Mouse (Mus musculus): Measurements from ENCODE around the gene Smco2.
A peak's percentile ranks its signal among the peaks of the same experiment; 100 is the strongest.
"Not testable (repeated sequence)": the region's sequence is repeated elsewhere in the genome, so short reads cannot be mapped to it uniquely, and the experiment has no call there.

Smco2 gene

DNA sequence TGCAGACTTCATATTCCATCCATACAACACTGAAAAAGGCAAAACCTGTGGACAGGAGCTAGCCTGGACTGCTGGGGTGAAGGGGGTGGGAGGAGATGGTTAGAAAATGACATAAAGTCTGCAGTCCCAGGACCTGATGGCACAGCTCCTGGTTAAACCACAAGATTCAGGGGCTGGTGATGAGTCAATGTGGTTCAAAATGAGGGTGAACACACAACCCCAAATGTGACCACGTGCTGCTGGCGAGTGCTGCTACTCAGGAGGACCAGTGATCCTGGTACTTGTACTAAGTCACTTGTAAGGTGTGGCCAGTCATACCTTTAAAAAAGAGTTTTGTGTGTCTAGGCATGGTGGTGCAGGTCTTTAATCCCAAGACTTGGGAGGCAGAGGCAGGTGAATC is 13.2 kb downstream of the Smco2 start:
- DNase-seq: no peak

DNA sequence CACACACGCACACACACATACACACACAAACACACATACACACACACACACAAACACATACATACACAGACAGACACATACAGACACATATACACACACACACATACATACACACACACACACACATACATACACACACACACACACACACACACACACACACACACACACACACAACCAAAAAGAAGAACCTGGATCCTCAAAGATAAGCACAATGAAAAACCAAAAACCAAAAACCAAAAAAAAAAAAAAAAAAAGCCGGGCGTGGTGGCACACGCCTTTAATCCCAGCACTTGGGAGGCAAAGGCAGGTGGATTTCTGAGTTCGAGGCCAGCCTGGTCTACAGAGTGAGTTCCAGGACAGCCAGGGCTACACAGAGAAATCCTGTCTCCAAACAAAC is 14.5 kb downstream of the Smco2 start:
- DNase-seq: not testable (repeated sequence)

DNA sequence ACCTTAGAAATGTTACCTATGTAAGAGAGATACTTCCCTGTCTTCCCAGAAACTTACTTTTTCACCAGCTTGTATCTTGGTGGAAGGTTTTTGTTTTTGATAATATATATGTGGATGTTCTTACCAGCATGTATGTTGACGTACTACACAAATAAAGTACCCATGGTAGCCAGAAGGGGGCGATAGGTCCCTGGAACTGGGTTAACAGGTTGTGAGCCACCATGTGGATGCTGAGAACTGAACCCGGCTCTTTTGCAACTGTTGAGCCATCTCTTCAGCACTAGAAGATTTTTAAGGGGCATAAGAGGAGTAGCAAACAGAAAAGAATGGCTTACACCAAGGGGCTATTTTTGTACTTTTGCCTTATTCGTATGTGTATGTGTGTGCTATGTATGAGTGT is 15.8 kb downstream of the Smco2 start:
- DNase-seq: no peak

DNA sequence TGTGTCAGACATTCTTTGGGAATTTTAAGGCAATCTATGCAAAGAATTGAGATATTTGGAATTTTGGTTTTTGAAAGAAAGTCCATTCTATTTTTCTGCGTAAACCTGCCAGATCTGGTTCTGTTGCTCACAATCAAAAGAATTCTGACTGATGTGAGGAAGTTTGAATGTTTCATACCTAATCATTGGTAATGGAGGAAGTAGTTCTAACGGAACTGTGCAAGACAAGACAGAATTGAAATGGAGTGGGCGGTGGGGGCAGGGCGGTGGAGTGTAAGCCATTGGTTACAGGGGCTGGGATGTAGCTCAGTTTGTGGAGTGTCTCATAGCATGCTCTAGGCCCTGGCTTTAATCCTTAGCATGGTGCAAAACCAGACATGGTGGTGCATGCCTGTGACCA is 22.1 kb downstream of the Smco2 start:
- DNase-seq: no peak

DNA sequence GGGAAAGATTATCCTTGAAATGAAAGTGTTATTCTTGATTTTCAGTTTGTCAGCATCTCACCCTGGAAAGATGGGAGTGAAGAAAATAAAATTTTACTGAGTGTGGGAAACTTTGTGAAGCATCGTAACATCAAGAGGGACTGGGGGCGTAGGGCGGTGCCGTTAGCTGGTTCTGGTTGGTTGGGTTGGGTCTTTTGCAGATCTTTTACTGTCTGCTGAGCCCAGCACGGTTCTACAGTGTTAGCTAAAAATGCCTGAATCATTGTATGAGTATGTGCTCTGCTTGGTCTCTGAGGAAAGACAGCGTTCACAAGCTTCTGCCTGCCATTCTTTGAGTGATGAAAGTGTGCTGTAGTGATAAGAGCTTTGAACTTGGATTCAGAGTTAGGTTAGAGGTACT is 24.5 kb downstream of the Smco2 start:
- no peak for DNase-seq

DNA sequence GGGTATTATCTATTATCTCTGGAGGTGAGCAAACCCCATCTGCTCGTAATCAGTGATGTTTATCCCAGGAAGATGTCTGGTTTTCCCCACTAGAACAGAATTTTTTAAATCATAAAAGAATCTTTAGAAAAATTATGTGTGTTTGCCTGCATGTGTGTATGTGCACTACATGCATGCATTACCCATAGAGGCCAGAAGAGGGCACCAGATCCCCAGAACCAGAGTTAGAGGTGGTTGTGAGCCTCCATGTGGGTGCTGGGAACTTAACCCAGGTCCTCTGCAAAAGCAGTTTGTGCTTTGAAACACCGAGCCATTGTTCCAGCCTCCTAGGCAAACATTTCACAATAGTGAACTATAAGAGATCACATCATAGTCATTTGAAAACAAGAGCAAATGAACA is 26.9 kb downstream of the Smco2 start:
- no peak for DNase-seq

DNA sequence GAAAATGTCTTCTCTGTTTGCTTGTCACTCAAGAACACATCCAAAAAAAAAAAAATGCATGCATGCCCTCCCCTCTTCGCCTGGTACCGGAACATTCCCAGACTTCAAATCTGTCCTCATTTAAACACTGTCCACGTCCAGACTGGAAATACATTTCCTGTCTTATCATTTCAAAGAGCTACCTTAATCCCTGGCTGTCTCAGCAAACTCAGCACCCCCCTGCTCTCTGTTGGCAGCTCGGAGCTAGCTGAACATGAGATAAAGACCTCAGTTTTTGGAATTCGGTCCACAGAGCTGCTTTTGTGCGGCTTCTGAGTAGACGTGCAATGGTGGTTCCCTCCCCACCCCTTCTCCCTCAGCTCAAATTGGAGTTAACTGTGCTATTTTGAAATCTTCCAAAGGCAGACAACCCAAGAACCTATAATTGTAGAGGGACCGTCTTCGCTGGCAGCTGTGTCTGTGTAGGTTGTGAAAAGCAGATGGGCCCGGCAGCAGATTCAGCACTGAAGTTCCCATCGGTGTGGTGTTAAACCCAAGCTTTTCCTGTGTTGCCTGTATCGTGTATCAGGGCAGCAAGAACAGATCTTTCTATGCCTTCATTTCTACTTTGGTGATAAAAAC is 27.6 kb downstream of the Smco2 start:
- DNase-seq: no peak

DNA sequence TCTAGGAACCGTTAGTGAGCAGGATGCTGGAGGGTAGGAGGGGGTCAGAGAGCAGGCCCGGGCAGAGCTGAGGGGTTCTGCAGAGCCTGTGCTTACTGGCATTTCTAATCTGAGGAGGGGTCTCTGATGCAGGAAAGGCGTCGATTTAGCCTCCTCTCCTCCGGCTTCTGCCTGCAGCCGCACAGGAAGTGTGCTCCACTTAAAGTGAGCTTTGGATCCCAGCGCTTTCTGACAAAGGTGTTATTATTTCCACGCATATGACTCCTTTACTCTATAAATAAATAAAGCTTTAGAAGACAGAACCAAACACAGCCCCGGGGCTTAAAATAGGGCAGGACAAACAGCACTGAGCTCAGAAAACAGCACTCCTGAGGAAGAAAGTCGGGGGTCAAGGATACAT is 29.0 kb downstream of the Smco2 start:
- no peak for DNase-seq

DNA sequence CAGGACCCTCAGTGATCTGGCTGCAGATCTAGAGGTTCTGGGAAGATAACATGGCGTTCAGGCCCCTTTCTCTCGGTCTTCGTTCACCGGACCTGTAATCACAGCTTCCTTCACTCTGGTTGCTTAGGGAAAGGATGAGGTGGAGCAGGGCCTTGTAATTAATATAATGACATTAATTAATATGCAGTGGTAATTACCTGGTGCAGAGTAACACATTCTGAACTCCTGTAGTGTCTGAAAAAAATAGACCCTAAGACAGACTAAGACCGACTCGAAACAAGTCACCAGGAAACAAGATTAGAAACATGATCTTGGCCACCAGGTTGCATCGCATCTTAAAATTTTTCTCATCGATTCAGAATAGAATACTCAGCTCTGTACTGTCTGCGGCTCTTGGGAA is 30.0 kb downstream of the Smco2 start:
- DNase-seq: no peak

DNA sequence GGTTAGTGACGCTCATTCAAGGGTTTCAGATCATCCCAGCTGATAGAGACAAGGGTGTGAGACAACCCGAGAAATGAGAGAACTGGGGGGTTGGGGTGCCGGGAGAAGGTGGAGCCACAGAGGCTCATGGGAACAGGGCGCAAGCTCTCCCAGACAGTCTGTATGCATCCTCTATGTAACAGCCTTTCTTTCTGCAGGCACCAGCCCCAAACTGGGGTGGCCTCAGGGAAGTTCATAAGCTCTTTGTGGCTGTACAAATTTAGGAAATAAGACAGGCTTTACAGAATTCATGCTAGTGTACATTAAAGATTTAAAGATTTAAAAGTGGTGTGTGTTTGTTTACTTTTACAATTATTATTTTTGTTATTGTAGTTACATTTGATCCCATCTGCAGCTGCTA is 30.4 kb downstream of the Smco2 start:
- DNase-seq: no peak

DNA sequence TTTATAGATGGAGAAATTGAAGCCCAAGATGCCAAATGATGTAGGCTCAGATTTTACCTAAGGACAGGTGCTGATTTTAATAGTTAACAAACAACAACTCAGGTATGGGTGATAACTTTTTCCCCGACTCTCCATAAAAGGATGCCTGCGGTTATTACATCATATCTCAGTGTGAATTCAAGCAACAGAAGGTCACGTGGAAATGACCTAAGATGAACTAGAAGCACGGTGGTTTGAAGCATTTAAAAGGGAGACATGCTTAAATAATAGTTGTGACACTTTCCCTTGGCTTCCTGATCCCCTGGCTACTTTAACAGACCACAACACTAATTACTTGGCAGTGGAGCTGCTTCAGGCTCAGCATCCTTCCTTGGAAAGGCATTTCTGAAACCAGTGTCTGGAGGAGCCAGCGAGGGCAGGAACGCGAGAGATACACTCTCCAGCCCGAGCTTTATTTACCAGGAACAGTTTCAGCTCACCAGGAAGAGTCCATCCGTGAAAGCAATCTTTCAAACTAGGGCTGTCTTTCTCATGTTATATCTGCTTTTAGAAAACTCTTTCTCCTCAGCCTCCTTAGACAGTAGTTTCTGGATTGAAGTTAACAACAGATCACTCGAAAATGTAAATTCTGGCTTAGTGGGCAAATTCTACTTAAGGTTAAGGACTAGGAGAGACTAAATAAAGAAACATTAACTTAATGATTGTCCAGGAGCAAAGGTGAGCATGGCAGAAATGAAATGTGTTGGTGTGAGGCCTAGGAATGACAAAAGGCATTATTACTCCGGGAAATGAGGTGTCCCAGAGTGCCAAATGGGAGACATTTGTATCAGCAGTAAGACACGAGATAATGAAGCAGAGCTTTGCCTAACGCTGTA is 32.2 kb downstream of the Smco2 start:
- no peak for DNase-seq

DNA sequence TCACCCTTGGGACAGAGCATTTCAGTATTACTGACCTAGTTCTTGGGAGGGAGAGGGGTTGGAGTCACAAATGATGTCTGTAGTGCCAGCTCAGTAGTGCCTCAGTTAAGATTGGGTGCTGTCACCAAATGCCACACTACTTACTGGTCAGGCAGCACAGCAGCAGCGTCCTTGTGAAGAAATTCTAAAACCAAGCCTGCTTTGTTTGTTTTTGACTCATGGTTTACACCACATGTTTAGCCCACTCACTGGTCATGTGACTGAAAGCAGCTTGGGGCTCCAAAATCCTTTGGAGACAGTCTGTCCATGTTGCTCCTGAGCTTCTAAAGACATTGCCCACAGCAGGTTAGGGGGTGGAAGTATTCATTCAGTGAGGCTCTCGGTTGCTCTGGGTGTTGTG is 33.5 kb downstream of the Smco2 start:
- no peak for DNase-seq

DNA sequence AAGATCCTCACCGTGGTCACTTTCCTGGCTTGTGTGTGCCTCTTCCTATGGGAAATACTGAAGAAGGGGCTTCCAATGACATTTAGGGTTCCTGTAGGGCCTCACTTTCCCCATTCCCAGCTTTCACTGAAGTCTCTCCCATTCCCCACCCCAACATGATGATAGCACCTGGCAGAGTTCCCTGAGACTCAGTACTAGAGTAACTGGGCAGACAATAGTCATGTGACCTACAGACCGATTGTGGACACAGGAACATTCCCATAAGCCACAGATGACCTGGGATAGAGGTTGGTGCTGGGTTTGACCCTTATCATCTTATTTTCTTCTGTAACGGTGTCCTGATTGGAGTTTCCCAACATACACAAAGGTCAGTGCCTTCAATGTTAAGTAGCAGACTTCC is 34.3 kb downstream of the Smco2 start:
- no peak for DNase-seq

DNA sequence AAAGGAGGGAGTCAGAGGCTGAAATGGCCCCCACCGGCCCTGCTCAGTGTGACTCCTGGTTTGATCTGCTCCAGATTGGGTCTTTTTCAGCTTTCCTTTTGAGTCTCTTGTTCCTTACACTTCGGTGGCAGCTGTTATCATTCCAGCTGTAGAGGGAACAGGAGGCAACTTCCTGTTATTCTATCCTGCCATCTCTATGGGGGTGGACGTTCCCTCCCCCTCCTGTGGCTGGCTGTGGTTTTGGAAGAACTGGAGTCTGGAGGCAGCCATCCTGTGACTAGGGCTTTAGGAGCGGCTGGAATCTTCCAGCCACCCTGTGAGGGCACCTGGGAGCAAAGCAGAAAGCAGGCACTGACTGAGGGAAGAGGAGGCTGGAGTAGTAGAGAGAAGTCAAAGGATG is 34.9 kb downstream of the Smco2 start:
- DNase-seq: no peak

DNA sequence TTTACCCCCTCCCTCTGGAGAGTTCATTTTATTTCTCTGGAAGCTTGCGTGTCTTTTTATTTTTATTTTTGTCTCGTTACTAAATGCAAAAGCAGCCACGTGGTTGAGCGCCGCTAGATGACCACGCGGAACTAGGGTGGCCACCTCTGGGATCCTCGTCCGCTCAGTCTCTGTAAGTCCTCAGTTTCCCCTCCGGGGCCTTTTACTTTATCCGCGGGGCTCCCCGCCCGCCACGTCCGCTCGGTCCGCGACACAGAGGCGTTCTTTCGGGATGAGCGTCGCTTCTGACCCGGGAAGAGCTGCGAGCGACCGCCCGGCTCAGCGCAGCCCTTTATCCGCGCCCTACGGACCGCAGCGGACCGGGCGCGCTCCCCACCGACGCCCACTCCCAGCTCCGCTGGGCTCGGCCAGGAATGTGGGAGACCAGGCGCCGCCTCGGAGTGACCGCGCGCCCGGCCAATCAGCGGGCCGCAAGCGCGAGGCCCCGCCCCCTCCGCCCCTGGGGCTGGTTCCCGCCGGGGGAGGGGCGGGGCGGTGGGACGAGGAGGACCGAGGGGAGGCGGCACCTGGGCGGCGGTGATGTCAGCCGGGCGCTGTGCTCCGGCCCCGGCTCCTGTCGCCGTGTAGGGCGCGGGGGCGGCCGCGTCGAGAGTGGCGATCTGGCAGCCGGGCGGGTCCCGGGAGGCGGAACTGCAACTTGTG is 38.2 kb downstream of the Smco2 start, which contains the start of gene Ppfibp1:
TSS of gene Ppfibp1 (plus strand) at position 530 of the 702 bp plus-strand sequence.
- DNase-seq: peak; percentile 86

DNA sequence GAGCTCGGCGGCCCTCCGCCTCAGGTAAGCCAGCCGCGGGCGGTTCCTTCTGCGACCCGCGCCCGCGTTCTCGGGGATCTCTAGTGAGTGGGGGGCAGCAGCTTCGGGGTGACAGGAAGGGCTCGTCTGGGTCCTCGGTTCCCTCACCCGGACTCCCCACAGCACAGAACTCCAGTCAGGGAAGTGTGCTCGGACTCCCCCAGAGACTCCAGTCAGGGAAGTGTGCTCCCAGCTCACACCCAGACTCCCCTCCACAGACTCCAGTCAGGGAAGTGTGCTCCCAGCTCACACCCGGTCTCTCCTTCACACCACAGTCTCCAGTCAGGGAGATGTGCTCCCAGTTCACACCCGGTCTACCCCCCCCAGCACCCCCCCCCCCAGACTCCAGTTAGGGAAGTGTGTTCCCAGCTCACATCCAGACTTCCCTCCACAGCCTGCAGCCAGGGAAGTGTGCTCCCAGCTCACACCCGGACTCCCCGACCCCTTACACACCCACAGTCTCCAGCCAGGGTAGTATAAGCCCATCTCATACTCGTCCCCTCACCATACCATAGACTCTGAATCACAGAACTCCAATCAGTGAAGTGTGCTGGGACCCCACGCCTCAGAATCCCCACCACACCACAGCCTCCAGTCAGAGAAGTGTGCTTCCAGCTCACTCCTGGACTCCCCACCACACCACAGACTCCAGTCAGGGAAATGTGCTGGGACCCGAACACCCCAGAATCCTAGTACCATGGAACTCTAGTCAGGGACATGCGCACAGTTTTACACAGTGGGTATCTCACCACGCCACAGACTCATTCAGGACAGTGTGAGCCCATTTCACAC is 39.0 kb downstream of the Smco2 start:
- DNase-seq: no peak

DNA sequence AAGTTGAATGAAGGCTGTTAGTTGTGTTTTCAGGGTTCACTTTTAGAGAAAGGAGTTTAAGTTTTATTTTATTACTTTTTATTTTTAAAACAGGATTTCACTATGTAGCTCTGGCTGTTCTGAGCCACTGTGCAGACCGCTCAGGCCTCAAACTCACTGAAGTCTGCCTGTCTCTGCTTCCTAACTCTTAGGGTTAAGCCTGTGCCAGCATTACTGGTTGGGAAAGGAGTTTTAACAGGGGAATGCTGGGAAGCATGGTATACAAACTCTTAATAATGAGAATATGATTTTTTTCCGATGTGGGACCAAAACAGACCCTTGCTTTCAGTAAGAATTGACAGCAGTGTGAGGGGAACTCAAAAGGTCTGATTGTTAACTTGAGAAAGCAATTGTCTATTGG is 40.3 kb downstream of the Smco2 start:
- DNase-seq: no peak

DNA sequence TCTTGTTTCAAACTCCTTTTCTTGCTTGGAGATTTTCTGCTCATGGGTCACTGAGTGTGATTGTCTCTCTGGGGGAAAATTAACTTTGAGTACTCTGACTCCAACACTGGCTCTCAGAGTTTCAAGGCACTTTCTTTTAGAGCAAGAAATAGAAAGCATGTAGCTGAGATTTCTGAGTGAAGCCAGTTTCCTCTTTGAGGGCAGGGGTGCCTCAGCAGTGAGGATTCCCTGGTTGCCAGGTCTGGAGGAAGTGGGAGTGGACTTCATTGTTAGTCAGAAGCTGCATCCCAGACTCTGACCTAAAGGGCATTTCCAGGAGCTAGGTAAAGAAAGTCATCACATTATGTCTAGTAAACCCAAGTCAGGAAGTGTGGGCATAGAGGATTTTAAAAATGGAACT is 40.7 kb downstream of the Smco2 start:
- DNase-seq: no peak

DNA sequence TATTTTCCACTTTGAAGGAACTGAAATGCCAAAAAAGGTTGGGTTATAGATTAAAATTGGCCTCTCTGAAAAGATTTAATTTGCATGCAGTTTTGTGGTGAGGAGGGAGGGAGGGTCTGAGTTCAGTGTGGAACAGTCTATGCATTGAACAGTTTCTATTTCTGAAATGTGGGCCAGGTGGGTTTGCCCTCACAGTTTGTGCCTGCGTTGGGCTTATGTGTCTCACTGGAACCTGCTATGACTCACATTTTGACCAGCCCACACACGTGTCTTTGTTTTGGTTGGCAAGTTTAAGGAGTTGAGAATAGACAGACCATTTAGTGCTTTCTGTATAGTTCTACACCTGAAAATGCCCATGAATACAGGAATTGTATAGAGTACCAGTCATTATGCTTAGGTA is 44.0 kb downstream of the Smco2 start:
- no peak for DNase-seq

DNA sequence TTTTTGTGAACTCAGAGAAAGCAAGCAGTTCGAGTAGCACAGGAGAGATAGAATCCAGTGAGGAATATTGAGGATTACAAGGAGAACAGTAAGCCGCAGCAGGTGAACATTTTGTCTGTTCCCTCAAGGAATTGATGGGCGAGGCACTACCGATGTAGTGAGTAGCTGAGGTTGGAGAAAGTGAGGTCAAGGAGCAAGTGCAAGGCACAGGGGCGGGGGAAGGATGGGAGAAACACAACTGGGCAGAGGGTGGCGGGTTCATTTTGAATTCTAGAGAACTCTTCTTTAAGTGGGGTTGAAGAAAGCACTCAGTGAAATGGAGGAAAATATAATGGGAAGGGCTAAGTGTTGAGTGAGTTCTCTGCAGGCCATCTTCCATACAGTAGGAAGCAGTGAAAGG is 48.8 kb downstream of the Smco2 start:
- no peak for DNase-seq

DNA sequence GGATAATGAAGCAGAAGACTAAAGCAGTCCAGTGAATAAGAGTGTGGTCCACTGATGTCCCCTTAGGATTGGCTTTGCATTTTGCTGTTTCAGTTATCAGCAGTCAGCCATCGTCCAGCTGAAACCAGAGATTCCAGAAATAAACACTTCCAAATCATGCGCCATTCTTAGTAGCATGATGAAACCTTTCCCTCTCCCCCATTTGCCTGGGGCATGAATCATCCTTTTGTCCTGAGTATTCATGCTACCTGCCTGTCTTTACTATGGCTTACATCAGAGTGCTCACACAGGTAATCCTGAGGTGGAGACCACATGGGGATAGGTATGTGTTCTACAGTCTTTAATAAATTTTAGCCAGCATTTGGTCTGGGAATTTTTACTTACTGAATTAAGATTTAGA is 49.7 kb downstream of the Smco2 start:
- no peak for DNase-seq

DNA sequence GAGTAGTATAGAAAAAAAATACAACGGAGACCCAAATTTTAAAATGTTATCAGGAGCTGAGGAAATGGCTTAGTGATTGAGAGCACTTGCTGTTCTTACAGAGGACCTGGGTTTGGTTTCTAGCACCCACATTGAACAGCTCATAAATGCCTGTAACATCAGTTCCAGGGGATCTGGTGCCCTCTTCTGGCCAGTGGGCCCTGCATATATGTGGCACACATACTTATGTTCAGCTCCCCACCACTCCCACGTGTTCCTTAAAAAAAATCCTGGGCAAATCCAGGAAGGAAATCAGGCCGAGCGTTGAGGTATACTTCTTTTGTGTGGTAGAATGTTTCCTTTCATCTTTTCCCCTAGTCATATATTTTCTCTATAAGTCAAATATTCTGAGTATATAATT is 52.0 kb downstream of the Smco2 start:
- DNase-seq: no peak

DNA sequence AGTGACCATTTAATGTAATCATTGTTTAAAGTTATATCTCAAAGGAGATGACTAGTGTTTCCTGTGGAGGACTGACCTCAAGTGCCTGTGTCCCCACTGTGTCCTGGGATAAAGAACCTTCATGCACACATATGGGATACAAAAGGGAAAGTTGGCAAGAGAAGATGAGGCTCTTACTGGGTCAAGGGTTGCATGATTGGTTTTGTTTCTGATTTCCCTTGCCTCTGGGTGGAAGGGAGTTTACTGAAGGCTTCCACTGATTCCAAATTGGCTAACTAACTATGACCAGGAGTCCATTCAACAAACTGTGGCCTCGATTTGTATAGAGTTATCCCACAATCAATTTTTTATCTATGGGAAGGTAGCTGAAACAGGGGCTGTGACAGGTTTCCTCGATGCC is 53.7 kb downstream of the Smco2 start:
- DNase-seq: no peak

All from cerebellum, adult 9-11 months (tissue).